Mouse (Mus musculus) midbrain, embryonic 13.5 days (tissue): ENCODE measurements around the gene Nrros. TPM values are rescaled to one million over a fixed set of nuclear protein-coding genes. Genes with fewer than 3 reads are reported as not detected.

Source experiments
- ATAC-seq: fragments of 200-750 bp; cut with Nextera tagmentation; 2 replicates; pipeline ENCODE4 v1.8.0; 2017; ENCODE audit warnings: mild to moderate bottlenecking, moderate TSS enrichment, moderate library complexity
- H3K27ac ChIP-seq: fragments of 300-500 bp; sonication (generic); 2 replicates; pipeline ENCODE4 v1.5.1; 2015; ENCODE audit warnings: inconsistent platforms, mild to moderate bottlenecking, moderate library complexity
- H3K27me3 ChIP-seq: fragments of 300-500 bp; sonication (generic); 2 replicates; pipeline ENCODE4 v1.6.1; 2015; ENCODE audit warnings: mild to moderate bottlenecking, inconsistent platforms
- H3K36me3 ChIP-seq: fragments of 300-500 bp; sonication (generic); 2 replicates; pipeline ENCODE4 v1.6.1; 2015; ENCODE audit warnings: mild to moderate bottlenecking, inconsistent platforms
- H3K4me1 ChIP-seq: fragments of 300-500 bp; sonication (generic); replicated peaks from 2 replicates; pipeline ENCODE4 v1.6.1; 2015; ENCODE audit warnings: inconsistent platforms
- H3K4me2 ChIP-seq: fragments of 300-500 bp; sonication (generic); replicated peaks from 2 replicates; pipeline ENCODE4 v1.6.1; 2015; ENCODE audit warnings: moderate library complexity, mild to moderate bottlenecking, inconsistent platforms
- H3K4me3 ChIP-seq: fragments of 300-500 bp; sonication (generic); replicated peaks from 2 replicates; pipeline ENCODE4 v1.5.1; 2015; ENCODE audit warnings: mild to moderate bottlenecking, inconsistent platforms
- H3K9ac ChIP-seq: fragments of 300-500 bp; sonication (generic); replicated peaks from 2 replicates; pipeline ENCODE4 v1.6.1; 2015; ENCODE audit warnings: mild to moderate bottlenecking, inconsistent platforms
- H3K9me3 ChIP-seq: fragments of 300-500 bp; sonication (generic); 2 replicates; pipeline ENCODE4 v1.6.1; 2016; ENCODE audit warnings: mild to moderate bottlenecking, inconsistent platforms
- WGBS: fragments of 180-500 bp; shearing (Covaris S2); methylation state at CpG from one replicate; pipeline ENCODE4 v1.1.7; 2015; 5-methylcytosine and 5-hydroxymethylcytosine counted together
- polyA plus RNA-seq: library from polyadenylated mRNA; unstranded; fragments of >200 nt; fragmentation: Nextera tagmentation; extraction: Ambion mirVana; gene quantifications from 2 replicates; pipeline ENCODE4 v1.2.1, GENCODE M21; 2015

Gene Nrros
- 5.9 and 7.1 TPM in 2 replicates for polyA plus RNA-seq

- Histone ChIP-seq H3K9ac (peak within 1 kb of the TSS; percentile 44; the same call in 1 of the 2 replicates), H3K4me3 (peak within 1 kb of the TSS; percentile 35), H3K36me3 (no peaks in the 10 kb centered on the region), H3K27me3 (peaks cover 11% of the 10 kb centered on the region; the same call in 1 of the 2 replicates), H3K27ac (no peak within 1 kb of the TSS), H3K4me2 (peak within 1 kb of the TSS; percentile 65), H3K4me1 (peaks cover 10% of the 10 kb centered on the region), H3K9me3 (no peaks in the 10 kb centered on the region)
- WGBS: 4% methylated on average over 25 of the region's 25 CpGs
- ATAC-seq: no peak
These were observed at the start of gene Nrros for GRCm38 (mm10) chr16:32165281-32165821. Gene Nrros (minus strand): TSS chr16:32165594.

DNA sequence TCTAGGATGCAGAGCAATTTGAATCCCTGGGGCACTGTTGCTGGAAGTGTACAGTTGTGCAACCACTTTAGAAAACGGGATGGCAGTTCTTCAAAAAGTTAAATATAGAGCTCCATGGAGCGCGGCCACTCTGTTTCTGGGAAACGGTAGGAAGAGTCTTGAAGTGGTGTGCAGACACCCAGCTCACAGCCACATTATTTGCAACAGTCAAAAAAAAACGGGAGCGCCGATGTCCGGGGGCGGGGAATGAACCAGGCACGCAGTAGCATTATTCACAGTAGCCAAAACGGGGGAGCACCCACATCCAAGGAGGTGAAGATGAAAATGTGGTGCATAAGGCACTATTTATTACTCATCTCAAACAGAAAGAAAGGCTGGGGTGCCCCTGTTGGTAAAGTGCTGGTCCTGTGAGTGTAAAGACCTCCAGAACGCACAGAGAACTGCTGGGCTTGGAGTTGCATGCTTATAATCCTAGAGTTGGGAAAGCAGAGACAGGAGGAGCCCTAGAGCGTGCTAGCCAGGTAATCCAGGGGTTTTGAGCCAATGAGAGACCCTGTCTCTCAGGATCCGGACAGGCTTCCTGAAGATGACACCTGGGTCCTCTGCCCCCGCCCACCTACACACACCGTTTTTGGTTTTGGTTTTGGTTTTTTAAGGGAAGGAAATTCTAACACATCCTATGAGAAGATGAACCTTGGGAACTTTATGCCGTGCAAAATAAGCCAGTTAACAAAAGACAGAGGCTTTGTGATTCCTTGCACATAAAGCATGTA, 49.6 kb upstream of the Nrros start:
- ATAC-seq: no peak
- Histone ChIP-seq H3K4me3 (no peak overlapping the region), H3K36me3 (no peaks in the 10 kb centered on the region), H3K9me3 (no peaks in the 10 kb centered on the region), H3K4me1 (no peaks in the 10 kb centered on the region), H3K27me3 (no peaks in the 10 kb centered on the region), H3K27ac (no peak overlapping the region), H3K4me2 (no peak overlapping the region), H3K9ac (no peak overlapping the region)
- whole genome bisulfite sequencing: 84% methylated on average over 17 of the region's 17 CpGs

- H3K27ac ChIP-seq: no peak overlapping the region
- H3K4me1 ChIP-seq: no peaks in the 10 kb centered on the region
- no peaks in the 10 kb centered on the region for H3K27me3 ChIP-seq
- peaks cover 4% of the 10 kb centered on the region; the same call in 1 of the 2 replicates for H3K9me3 ChIP-seq
- no peak overlapping the region for H3K9ac ChIP-seq
- no peak for ATAC-seq
- no peak overlapping the region for H3K4me2 ChIP-seq
- H3K4me3 ChIP-seq: no peak overlapping the region
- H3K36me3 ChIP-seq: no peaks in the 10 kb centered on the region
These were observed 48.8 kb upstream of the Nrros start for GRCm38 (mm10) chr16:32214156-32214555.

- no peak overlapping the region for H3K4me3 ChIP-seq
- no peak for ATAC-seq
- H3K27me3 ChIP-seq: no peaks in the 10 kb centered on the region
- peaks cover 5% of the 10 kb centered on the region; the same call in 1 of the 2 replicates for H3K9me3 ChIP-seq
- H3K9ac ChIP-seq: no peak overlapping the region
- no peak overlapping the region for H3K4me2 ChIP-seq
- peaks cover 8% of the 10 kb centered on the region for H3K4me1 ChIP-seq
- H3K27ac ChIP-seq: no peak overlapping the region
- WGBS: 69% methylated on average over 3 of the region's 3 CpGs
- no peaks in the 10 kb centered on the region for H3K36me3 ChIP-seq
These were observed 39.5 kb upstream of the Nrros start for GRCm38 (mm10) chr16:32204902-32205301.

GRCm38 (mm10) chr16:32202681-32203080, 37.3 kb upstream of the Nrros start:
- H3K4me3 ChIP-seq: no peak overlapping the region
- H3K27ac ChIP-seq: no peak overlapping the region
- no peak overlapping the region for H3K9ac ChIP-seq
- no peak for ATAC-seq
- H3K4me1 ChIP-seq: peaks cover 8% of the 10 kb centered on the region
- no peaks in the 10 kb centered on the region for H3K27me3 ChIP-seq
- H3K36me3 ChIP-seq: no peaks in the 10 kb centered on the region
- H3K4me2 ChIP-seq: no peak overlapping the region
- H3K9me3 ChIP-seq: no peaks in the 10 kb centered on the region
- WGBS: 73% methylated on average over 6 of the region's 6 CpGs

GRCm38 (mm10) chr16:32201004-32201325, 35.6 kb upstream of the Nrros start:
- Histone ChIP-seq H3K27me3 (no peaks in the 10 kb centered on the region), H3K36me3 (no peaks in the 10 kb centered on the region), H3K4me2 (peak overlapping the region; percentile 26; the same call in 1 of the 2 replicates), H3K9ac (0 out of 2 replicates have a peak overlapping the region, but pooled peaks have one; percentile 32), H3K9me3 (no peaks in the 10 kb centered on the region), H3K4me3 (0 out of 2 replicates have a peak overlapping the region, but pooled peaks have one; percentile 8), H3K4me1 (peaks cover 8% of the 10 kb centered on the region), H3K27ac (0 out of 2 replicates have a peak overlapping the region, but pooled peaks have one; percentile 71)
- 47% methylated on average over 9 of the region's 9 CpGs for WGBS
- peak; percentile 3; the same call in 1 of the 2 replicates for ATAC-seq

- H3K4me3 ChIP-seq: peak overlapping the region; percentile 8; the same call in 1 of the 2 replicates
- WGBS: 57% methylated on average over 21 of the region's 21 CpGs
- peaks cover 8% of the 10 kb centered on the region for H3K4me1 ChIP-seq
- ATAC-seq: peak; percentile 43; the same call in 1 of the 2 replicates
- H3K9ac ChIP-seq: 0 out of 2 replicates have a peak overlapping the region, but pooled peaks have one; percentile 32
- H3K27me3 ChIP-seq: no peaks in the 10 kb centered on the region
- H3K36me3 ChIP-seq: no peaks in the 10 kb centered on the region
- peak overlapping the region; percentile 71 for H3K27ac ChIP-seq
- no peaks in the 10 kb centered on the region for H3K9me3 ChIP-seq
- peak overlapping the region; percentile 26 for H3K4me2 ChIP-seq
These were observed 35.0 kb upstream of the Nrros start for GRCm38 (mm10) chr16:32200256-32201003.

DNA sequence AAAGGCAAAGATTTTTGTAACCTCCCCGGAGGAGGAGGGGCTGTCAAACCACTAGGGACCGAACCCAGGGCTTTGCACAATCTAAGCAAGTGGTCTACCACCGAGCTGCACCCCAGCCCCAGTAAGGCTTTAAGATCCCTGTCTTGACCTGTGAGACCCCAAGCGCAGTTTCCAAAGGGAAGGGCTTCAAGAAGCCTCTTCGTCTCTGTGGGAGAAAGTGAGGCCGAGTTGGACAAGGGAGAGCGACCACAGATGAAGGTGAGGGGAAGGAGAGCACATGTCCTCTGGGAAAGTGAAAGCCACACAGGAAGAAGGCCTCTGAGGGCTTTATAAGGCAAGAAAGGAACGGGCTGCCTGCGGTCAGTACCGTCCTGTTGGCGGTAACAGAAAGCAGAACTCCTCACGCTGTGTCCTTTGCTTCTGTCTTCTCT, 24.6 kb upstream of the Nrros start:
- H3K36me3 ChIP-seq: no peaks in the 10 kb centered on the region
- H3K4me1 ChIP-seq: no peaks in the 10 kb centered on the region
- H3K4me2 ChIP-seq: no peak overlapping the region
- H3K9ac ChIP-seq: no peak overlapping the region
- H3K27ac ChIP-seq: no peak overlapping the region
- no peaks in the 10 kb centered on the region for H3K27me3 ChIP-seq
- no peak overlapping the region for H3K4me3 ChIP-seq
- H3K9me3 ChIP-seq: no peaks in the 10 kb centered on the region
- no peak for ATAC-seq
- 67% methylated on average over 12 of the region's 12 CpGs for WGBS

DNA sequence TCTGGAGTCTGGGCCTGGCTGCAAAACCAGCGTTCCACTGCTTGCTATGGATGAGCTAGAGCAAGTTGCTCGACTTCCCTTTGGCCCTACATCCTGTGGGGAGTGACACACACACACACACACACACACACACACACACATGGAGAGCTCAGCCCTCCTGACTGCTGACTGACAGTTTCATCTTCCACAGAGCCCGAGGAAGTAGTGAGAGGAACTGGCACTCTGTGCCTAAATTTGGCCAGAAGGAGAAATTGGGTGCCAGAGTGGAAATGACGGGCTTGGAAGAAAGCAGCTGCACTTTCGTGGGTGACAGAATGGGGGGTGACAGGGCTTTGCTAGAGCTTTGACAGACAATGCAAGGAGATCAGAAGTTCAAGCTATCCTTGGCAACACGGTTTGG, 23.7 kb upstream of the Nrros start:
- H3K27me3 ChIP-seq: no peaks in the 10 kb centered on the region
- ATAC-seq: no peak
- no peaks in the 10 kb centered on the region for H3K36me3 ChIP-seq
- H3K9me3 ChIP-seq: no peaks in the 10 kb centered on the region
- no peak overlapping the region for H3K4me2 ChIP-seq
- H3K9ac ChIP-seq: no peak overlapping the region
- no peaks in the 10 kb centered on the region for H3K4me1 ChIP-seq
- H3K27ac ChIP-seq: no peak overlapping the region
- 76% methylated on average over 6 of the region's 6 CpGs for WGBS
- no peak overlapping the region for H3K4me3 ChIP-seq

GRCm38 (mm10) chr16:32186056-32186455, 20.7 kb upstream of the Nrros start:
- Histone ChIP-seq H3K4me2 (no peak overlapping the region), H3K27me3 (no peaks in the 10 kb centered on the region), H3K4me1 (no peaks in the 10 kb centered on the region), H3K36me3 (no peaks in the 10 kb centered on the region), H3K9ac (no peak overlapping the region), H3K4me3 (no peak overlapping the region), H3K9me3 (no peaks in the 10 kb centered on the region), H3K27ac (no peak overlapping the region)
- WGBS: 95% methylated on average over 5 of the region's 5 CpGs
- no peak for ATAC-seq

DNA sequence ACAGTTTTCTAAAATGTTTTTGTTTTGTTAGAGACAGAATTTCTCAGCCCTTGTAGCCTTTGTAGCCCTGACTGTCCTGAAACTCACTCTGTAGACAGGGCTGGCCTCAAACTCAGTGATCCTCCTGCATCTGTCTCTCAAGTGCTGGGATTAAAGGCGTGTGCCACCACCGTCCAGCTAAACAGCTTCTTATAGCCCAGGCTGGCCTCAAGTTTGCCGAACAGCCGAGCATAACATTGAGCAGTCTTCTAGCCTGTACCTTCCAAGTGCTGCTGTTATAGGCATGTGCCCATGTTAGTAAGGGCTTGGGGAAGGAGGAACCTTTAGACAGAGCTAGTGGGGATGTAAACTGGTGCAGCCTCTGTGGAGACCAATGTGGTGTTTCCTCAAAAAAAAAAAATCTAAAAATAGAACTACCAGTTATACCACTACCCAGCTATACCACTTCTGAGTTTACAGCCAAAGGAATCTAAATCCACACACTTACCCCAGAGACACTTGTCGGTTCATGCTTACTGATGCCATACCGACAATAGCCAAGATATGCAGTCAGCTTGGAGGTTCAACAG, 14.0 kb upstream of the Nrros start, which contains the start of gene Bex6:
Gene Bex6 (plus strand): TSS at position 491 of the 569 bp plus-strand sequence.
- no peak within 1 kb of the TSS for H3K4me3 ChIP-seq
- ATAC-seq: no peak
- no peak within 1 kb of the TSS for H3K27ac ChIP-seq
- 86% methylated on average over 6 of the region's 6 CpGs for WGBS
- H3K9me3 ChIP-seq: no peaks in the 10 kb centered on the region
- no peaks in the 10 kb centered on the region for H3K27me3 ChIP-seq
- no peak within 1 kb of the TSS for H3K4me2 ChIP-seq
- H3K4me1 ChIP-seq: peaks cover 5% of the 10 kb centered on the region
- no peak within 1 kb of the TSS for H3K9ac ChIP-seq
- no peaks in the 10 kb centered on the region for H3K36me3 ChIP-seq
